ENCODE assay signal across 10 mouse cellular contexts in the genomic region with DNA sequence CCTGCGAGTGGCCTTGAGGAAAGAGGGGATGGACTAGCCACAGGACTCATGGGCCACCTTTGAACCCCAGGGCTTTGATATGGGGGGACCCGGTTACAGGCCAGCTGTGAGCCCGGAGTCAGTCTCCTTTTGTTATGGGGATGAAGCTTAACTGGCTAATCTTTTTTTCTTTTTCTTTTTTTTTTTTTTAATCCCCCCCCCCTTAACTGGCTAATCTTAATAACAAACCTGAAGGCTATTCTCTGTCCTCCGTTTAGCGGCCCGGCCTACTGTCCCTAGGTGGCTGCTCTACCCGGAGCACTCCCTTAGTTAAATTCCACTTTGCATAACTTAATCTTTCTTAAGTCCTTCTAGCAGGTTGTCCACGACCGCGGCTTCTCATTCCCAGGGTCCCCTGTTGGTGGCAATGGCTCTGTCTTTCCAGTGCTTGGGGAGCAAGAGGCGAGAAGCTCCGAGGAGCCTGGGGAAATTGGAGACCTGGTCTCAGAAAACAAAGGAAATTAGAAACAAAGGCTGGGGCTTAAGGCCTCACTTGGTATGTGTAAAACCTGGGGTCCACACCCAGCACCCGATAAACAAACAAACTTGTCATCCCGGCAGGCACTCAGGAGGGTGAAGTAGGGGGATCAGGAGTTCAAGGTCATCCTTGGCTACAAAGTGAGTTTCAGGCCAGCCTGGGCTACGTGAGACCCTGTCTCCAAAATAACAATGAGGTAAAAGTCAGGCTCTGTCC. TPM values are rescaled to one million over a fixed set of nuclear protein-coding genes. Genes with fewer than 3 reads are reported as not detected.
DNase-seq lines count a peak whose midpoint lies in the region; ATAC-seq and TF ChIP-seq lines count a peak whose summit lies in the region.
"Had no signal": no experiment of that assay in that cellular context is flagged by ENCODE, and none has a peak within 500 bp of the region (broad histone marks: within the 10 kb centered on the region; RNA-seq: fewer than 3 reads in every experiment).

No protein-coding gene starts in this region.

- H3K36me3 ChIP-seq in heart, postnatal 0 days (replicated peaks; ENCODE audit: control insufficient read depth, insufficient read depth, low read length), result peaks cover 8% of the 10 kb centered on the region
- peaks cover 14% of the 10 kb centered on the region for H3K36me3 ChIP-seq in ES-E14 (ENCODE audit: control insufficient read depth, insufficient read depth, low read length, poor library complexity, severe bottlenecking)
- H3K36me3 ChIP-seq in forebrain, embryonic 13.5 days (ENCODE audit: poor library complexity, severe bottlenecking), result peaks cover 8% of the 10 kb centered on the region; the same call in 1 of the 2 replicates
- H3K36me3 ChIP-seq in liver, embryonic 11.5 days (ENCODE audit: control insufficient read depth, insufficient read depth, low read length), result peaks cover 7% of the 10 kb centered on the region; the same call in 1 of the 2 replicates

- peak overlapping the region; percentile 69 for H3K27ac ChIP-seq in heart, postnatal 0 days (ENCODE audit: low read depth)
- peak overlapping the region; percentile 96 for H3K27ac ChIP-seq in ES-E14 (ENCODE audit: insufficient read depth, low read depth, low read length, poor library complexity, severe bottlenecking)
- no peak overlapping the region for H3K27ac ChIP-seq in forebrain, embryonic 13.5 days
- H3K27ac ChIP-seq in liver, embryonic 11.5 days (ENCODE audit: low read depth, low read length), result peak overlapping the region; percentile 99

- in situ Hi-C loops in ES-E14 (cut with MboI; ENCODE audit: low sequenced_read_pairs in 2 of 2, unreplicated experiment in 2 of 2), result no loop called here

- no peak overlapping the region for H3K9ac ChIP-seq in heart, postnatal 0 days (replicated peaks; ENCODE audit: low read depth, low read length)
- peak overlapping the region; percentile 55 for H3K9ac ChIP-seq in ES-E14 (ENCODE audit: insufficient read depth, low read depth, low read length, poor library complexity, severe bottlenecking)
- peak overlapping the region; percentile 13; the same call in 1 of the 2 replicates for H3K9ac ChIP-seq in forebrain, embryonic 13.5 days
- peak overlapping the region; percentile 31; the same call in 1 of the 2 replicates for H3K9ac ChIP-seq in liver, embryonic 11.5 days (ENCODE audit: low read depth, low read length)

- H3K27me3 ChIP-seq in heart, postnatal 0 days (ENCODE audit: control insufficient read depth, insufficient read depth, low read length), result no peaks in the 10 kb centered on the region
- H3K27me3 ChIP-seq in forebrain, embryonic 13.5 days, result no peaks in the 10 kb centered on the region
- no peaks in the 10 kb centered on the region for H3K27me3 ChIP-seq in liver, embryonic 11.5 days (replicated peaks; ENCODE audit: control insufficient read depth, insufficient read depth, low read length)
- H3K27me3 ChIP-seq: Patski had no signal

- no peak for ATAC-seq in heart, postnatal 0 days (ENCODE audit: insufficient read depth, low read depth)
- ATAC-seq in forebrain, embryonic 13.5 days, result no peak
- ATAC-seq in liver, embryonic 11.5 days (replicated peaks; ENCODE audit: low FRiP score), result no peak

- no peak for DNase-seq in heart, postnatal 0 days (ENCODE audit: low spot score)
- no peak for DNase-seq in heart, postnatal 10 days
- no peak for DNase-seq in ES-E14 (ENCODE audit: low read depth, low spot score)
- no peak for DNase-seq in liver, embryonic 11.5 days (ENCODE audit: low spot score)
- no peak for DNase-seq in urinary bladder, postnatal 25 days (ENCODE audit: low spot score)
- DNase-seq in thymus, postnatal 14 days, result no peak
- no peak for DNase-seq in adrenal gland, adult 18-20 months (ENCODE audit: low spot score in 2 of 2)
- DNase-seq: cerebellum, postnatal 36 days had no signal

- no peak for TF ChIP-seq CTCF in heart, postnatal 0 days (IDR thresholded peaks at IDR 0.05; ENCODE audit: low read depth)

- H3K4me3 ChIP-seq in heart, postnatal 0 days (ENCODE audit: low read depth, low read length), result no peak overlapping the region
- H3K4me3 ChIP-seq in ES-E14 (ENCODE audit: insufficient read depth in 1 of 2, low read depth in 1 of 2, low read length in 2 of 2, poor library complexity in 1 of 2, severe bottlenecking in 1 of 2), result peak overlapping the region; percentile 2 to 13; a peak in 2 of 4 replicates
- H3K4me3 ChIP-seq in forebrain, embryonic 13.5 days, result no peak overlapping the region
- H3K4me3 ChIP-seq in liver, embryonic 11.5 days (ENCODE audit: low read depth, low read length), result no peak overlapping the region

- no peaks in the 10 kb centered on the region for H3K9me3 ChIP-seq in heart, postnatal 0 days (replicated peaks; ENCODE audit: control insufficient read depth, low read length)
- H3K9me3 ChIP-seq in ES-E14 (ENCODE audit: control insufficient read depth, insufficient read depth, low read depth, low read length), result no peaks in the 10 kb centered on the region
- no peaks in the 10 kb centered on the region for H3K9me3 ChIP-seq in forebrain, embryonic 13.5 days (replicated peaks)
- no peaks in the 10 kb centered on the region for H3K9me3 ChIP-seq in liver, embryonic 11.5 days (ENCODE audit: control insufficient read depth, low read length)

- no peak overlapping the region for H3K4me2 ChIP-seq in heart, postnatal 0 days (ENCODE audit: low read depth, low read length)
- no peak overlapping the region for H3K4me2 ChIP-seq in forebrain, embryonic 13.5 days
- H3K4me2 ChIP-seq in liver, embryonic 11.5 days, result no peak overlapping the region; the same call in none of the 2 replicates

- no peak for TF ChIP-seq EP300 in heart, postnatal 0 days (IDR thresholded peaks at IDR 0.05; ENCODE audit: low read depth)

- intact Hi-C loops in heart, postnatal 10 days (cut with DNase I), result loop anchor here (5.0 kb wide), 1 partner anchor 64 kb away; the partner anchor contains the start of gene Cnn2

- H3K4me1 ChIP-seq in heart, postnatal 0 days (ENCODE audit: control insufficient read depth, insufficient read depth), result peaks cover 18% of the 10 kb centered on the region
- H3K4me1 ChIP-seq in ES-E14 (ENCODE audit: control insufficient read depth in 2 of 2, insufficient read depth in 2 of 2, low read length in 2 of 2, poor library complexity in 1 of 2), result peaks cover 20 to 26% of the 10 kb centered on the region in 2 experiments
- H3K4me1 ChIP-seq in forebrain, embryonic 13.5 days, result peaks cover 34% of the 10 kb centered on the region
- H3K4me1 ChIP-seq in liver, embryonic 11.5 days (replicated peaks; ENCODE audit: control insufficient read depth, insufficient read depth, low read length), result peaks cover 55% of the 10 kb centered on the region

- WGBS in heart, postnatal 0 days, result 46% methylated on average over 15 of the region's 15 CpGs
- 14% methylated on average over 15 of the region's 15 CpGs for WGBS in forebrain, embryonic 13.5 days
- WGBS in liver, embryonic 11.5 days, result 48% methylated on average over 15 of the region's 15 CpGs

TF ChIP-seq in ES-E14, 5 proteins besides CTCF, POLR2A, EP300 and RAD21 (continues in another document):
- TF ChIP-seq ZC3H11A (IDR thresholded peaks at IDR 0.05; ENCODE audit: borderline replicate concordance, low read depth, low read length) (no peak), CHD2 (IDR thresholded peaks at IDR 0.05; ENCODE audit: low read depth, low read length) (no peak), ZNF384 (IDR thresholded peaks at IDR 0.05; ENCODE audit: low read depth, low read length) (peak; percentile 97)

RNA-seq across cellular contexts. Expression of gene Gpx4, which starts 4.1 kb away (rescaled TPM):
- 490 and 500 TPM in 2 replicates for total RNA-seq in heart, postnatal 0 days (2014; rRNA removed; ENCODE audit: low replicate concordance)
- polyA plus RNA-seq in heart, postnatal 0 days (2015; fragmentation: Nextera tagmentation; extraction: Ambion mirVana), result 874 and 900 TPM in 2 replicates
- 100 to 1,000 TPM; 551 to 562 TPM for total RNA-seq in heart, postnatal 10 days (2021)
- total RNA-seq in ES-E14 (2012; rRNA removed), result 1,456 and 1,919 TPM in 2 replicates
- 487 and 489 TPM in 2 replicates for polyA plus RNA-seq in forebrain, embryonic 13.5 days (2015; fragmentation: Nextera tagmentation; extraction: Ambion mirVana)
- polyA plus RNA-seq in liver, embryonic 11.5 days (2014; fragmentation: Nextera tagmentation; extraction: Ambion mirVana), result 761 and 762 TPM in 2 replicates
- 1,000 to 10,000 TPM; 1,091 to 1,886 TPM for total RNA-seq in adrenal gland, adult 18-20 months (2021)

RNA-seq across cellular contexts. Expression of gene Polr2e, which starts 11.5 kb away (rescaled TPM):
- 70.6 and 106 TPM in 2 replicates for total RNA-seq in heart, postnatal 0 days (2014; rRNA removed; ENCODE audit: low replicate concordance)
- polyA plus RNA-seq in heart, postnatal 0 days (2015; fragmentation: Nextera tagmentation; extraction: Ambion mirVana), result 120 and 123 TPM in 2 replicates
- 10 to 100 TPM; 79.0 to 79.1 TPM for total RNA-seq in heart, postnatal 10 days (2021)
- 266 and 293 TPM in 2 replicates for total RNA-seq in ES-E14 (2012; rRNA removed)
- 193 and 199 TPM in 2 replicates for polyA plus RNA-seq in forebrain, embryonic 13.5 days (2015; fragmentation: Nextera tagmentation; extraction: Ambion mirVana)
- 239 and 256 TPM in 2 replicates for polyA plus RNA-seq in liver, embryonic 11.5 days (2014; fragmentation: Nextera tagmentation; extraction: Ambion mirVana)
- total RNA-seq in adrenal gland, adult 18-20 months (2021), result 10 to 100 TPM; 86.3 to 94.3 TPM

RNA-seq across cellular contexts. Expression of gene Arhgap45, which starts 34.6 kb away (rescaled TPM):
- 3.9 and 11.0 TPM in 2 replicates for total RNA-seq in heart, postnatal 0 days (2014; rRNA removed; ENCODE audit: low replicate concordance)
- polyA plus RNA-seq in heart, postnatal 0 days (2015; fragmentation: Nextera tagmentation; extraction: Ambion mirVana), result 1.9 TPM in 2 replicates
- total RNA-seq in heart, postnatal 10 days (2021), result 1 to 10 TPM; 5.0 to 6.1 TPM
- 17.0 and 20.9 TPM in 2 replicates for total RNA-seq in ES-E14 (2012; rRNA removed)
- polyA plus RNA-seq in forebrain, embryonic 13.5 days (2015; fragmentation: Nextera tagmentation; extraction: Ambion mirVana), result 1.2 and 1.3 TPM in 2 replicates
- 29.0 and 29.4 TPM in 2 replicates for polyA plus RNA-seq in liver, embryonic 11.5 days (2014; fragmentation: Nextera tagmentation; extraction: Ambion mirVana)
- total RNA-seq in adrenal gland, adult 18-20 months (2021), result 1 to 10 TPM; 5.5 to 7.3 TPM

RNA-seq across cellular contexts. Expression of gene Sbno2, which starts 54.3 kb away (rescaled TPM):
- 21.1 and 22.0 TPM in 2 replicates for total RNA-seq in heart, postnatal 0 days (2014; rRNA removed; ENCODE audit: low replicate concordance)
- polyA plus RNA-seq in heart, postnatal 0 days (2015; fragmentation: Nextera tagmentation; extraction: Ambion mirVana), result 5.9 and 6.3 TPM in 2 replicates
- 10 to 100 TPM; 15.1 to 17.6 TPM for total RNA-seq in heart, postnatal 10 days (2021)
- total RNA-seq in ES-E14 (2012; rRNA removed), result 36.6 and 49.3 TPM in 2 replicates
- polyA plus RNA-seq in forebrain, embryonic 13.5 days (2015; fragmentation: Nextera tagmentation; extraction: Ambion mirVana), result 11.6 and 13.6 TPM in 2 replicates
- 17.7 and 19.2 TPM in 2 replicates for polyA plus RNA-seq in liver, embryonic 11.5 days (2014; fragmentation: Nextera tagmentation; extraction: Ambion mirVana)
- 10 to 100 TPM; 31.0 to 41.4 TPM for total RNA-seq in adrenal gland, adult 18-20 months (2021)

RNA-seq across cellular contexts. Expression of gene Abca7, which starts 54.8 kb away (rescaled TPM):
- total RNA-seq in heart, postnatal 0 days (2014; rRNA removed; ENCODE audit: low replicate concordance), result 10.4 and 11.4 TPM in 2 replicates
- polyA plus RNA-seq in heart, postnatal 0 days (2015; fragmentation: Nextera tagmentation; extraction: Ambion mirVana), result 1.9 TPM in 2 replicates
- 1 to 10 TPM; 7.8 to 8.2 TPM for total RNA-seq in heart, postnatal 10 days (2021)
- 8.8 and 18.9 TPM in 2 replicates for total RNA-seq in ES-E14 (2012; rRNA removed)
- polyA plus RNA-seq in forebrain, embryonic 13.5 days (2015; fragmentation: Nextera tagmentation; extraction: Ambion mirVana), result 3.1 and 3.9 TPM in 2 replicates
- 7.7 and 8.6 TPM in 2 replicates for polyA plus RNA-seq in liver, embryonic 11.5 days (2014; fragmentation: Nextera tagmentation; extraction: Ambion mirVana)
- 10 to 100 TPM; 20.6 to 22.3 TPM for total RNA-seq in adrenal gland, adult 18-20 months (2021)

Comparison
In these comparisons a context has a peak if more than half of its experiments do, and no peak if none do; other contexts are left out.
1. H3K4me3 ChIP-seq: peak in ES-E14 (2 of 2); none in heart, postnatal 0 days (single experiment), forebrain, embryonic 13.5 days (single experiment) and liver, embryonic 11.5 days (single experiment).